Mouse (Mus musculus) c-Kit-positive CD71-negative TER-119-negative erythroid progenitor cells, embryonic 14.5 days (primary cell): ENCODE measurements around the gene Tgif2.
"Not testable (repeated sequence)": the region's sequence is repeated elsewhere in the genome, so short reads cannot be mapped to it uniquely, and the experiment has no call there.

Experiments
- DNase-seq: peaks from one replicate; pipeline ENCODE4 v3.0.0-alpha.2; 2013; ENCODE audit warnings: low read depth

The Tgif2 gene

GRCm38 (mm10) chr2:156874760-156875510, 35.1 kb downstream of the Tgif2 start:
- no peak for DNase-seq

DNA sequence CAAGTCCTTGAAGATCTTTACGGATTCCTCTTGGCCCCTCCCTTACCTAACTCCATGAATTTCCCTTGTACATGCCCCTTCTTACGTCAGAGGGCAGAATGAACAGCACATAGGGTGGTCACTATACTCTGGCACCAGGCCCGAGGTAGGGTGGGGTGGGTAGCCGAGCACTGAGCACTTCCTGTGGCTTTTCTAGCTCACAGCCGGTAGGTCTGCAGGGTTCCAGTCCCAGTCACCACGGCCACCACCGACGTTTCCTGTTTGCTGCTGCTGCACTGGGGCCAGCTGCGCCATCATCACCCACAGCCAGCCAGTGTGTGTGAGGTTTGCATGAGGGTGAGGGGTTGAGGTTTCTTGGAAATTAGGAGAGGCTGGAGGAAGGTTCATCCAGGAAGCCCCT, 37.9 kb downstream of the Tgif2 start:
- no peak for DNase-seq

- no peak for DNase-seq
Measured at GRCm38 (mm10) chr2:156879541-156879940, 39.7 kb downstream of the Tgif2 start.

GRCm38 (mm10) chr2:156882431-156883001, 42.7 kb downstream of the Tgif2 start:
- DNase-seq = no peak

DNA sequence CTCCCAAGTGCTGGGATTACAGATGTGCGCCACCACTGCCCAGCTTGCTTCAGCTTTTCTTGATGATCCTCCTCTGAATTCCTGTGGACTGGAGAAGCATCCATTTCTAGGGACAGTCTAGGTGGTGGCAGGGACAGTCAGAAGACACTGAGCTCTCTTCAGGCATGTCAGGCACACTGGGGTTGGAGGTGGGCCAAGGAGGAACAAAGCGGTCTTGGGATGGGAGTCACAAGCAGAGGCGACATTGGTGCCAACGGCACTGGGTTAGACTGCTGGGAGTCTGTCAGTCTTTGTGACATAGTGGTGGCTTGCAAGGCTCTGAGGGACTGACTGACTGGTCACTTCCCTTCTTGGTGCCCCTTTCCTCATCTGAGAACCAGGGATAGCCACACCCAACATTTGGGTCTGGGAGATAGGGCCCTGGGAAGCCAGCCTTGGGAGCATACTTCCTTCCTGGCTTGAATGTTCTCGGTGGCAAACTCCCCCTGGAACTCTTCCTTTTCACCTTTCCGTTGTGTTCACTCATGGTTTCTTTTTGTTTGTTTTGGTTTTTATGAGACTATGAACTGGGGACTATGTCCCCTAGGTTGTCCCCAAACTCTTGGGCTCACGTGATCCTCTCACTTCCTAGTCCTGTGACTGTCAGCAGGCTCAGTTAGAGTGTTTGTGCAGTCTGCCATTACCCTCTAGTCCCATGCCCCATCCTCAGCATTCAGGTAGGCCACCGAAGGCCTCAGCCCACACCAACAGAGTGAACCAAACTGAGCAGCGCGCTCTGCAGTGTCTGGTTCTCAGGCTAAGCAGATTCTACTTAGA, 44.8 kb downstream of the Tgif2 start:
- no peak for DNase-seq

DNA sequence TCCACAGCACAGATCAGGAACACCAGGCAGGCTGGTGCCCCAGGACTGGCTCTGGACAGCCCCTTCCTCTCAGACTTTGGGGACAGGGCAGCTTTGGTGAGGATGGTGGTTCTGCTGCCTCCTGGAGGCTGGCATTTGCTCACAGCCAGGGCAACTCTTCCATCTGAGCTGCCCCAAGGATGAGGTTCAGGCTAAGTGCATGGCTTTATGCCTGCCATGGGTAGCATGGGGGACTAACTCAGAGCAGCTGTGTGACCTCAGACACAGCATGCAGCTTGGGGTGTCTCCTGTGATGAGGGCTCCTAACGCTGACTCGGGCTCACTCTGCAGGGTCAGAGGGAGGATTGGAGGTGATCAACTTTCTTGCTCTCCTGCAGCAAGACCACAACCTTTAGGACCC, 45.9 kb downstream of the Tgif2 start:
- DNase-seq = not testable (repeated sequence)

GRCm38 (mm10) chr2:156886084-156886631, 46.4 kb downstream of the Tgif2 start:
- no peak for DNase-seq

DNA sequence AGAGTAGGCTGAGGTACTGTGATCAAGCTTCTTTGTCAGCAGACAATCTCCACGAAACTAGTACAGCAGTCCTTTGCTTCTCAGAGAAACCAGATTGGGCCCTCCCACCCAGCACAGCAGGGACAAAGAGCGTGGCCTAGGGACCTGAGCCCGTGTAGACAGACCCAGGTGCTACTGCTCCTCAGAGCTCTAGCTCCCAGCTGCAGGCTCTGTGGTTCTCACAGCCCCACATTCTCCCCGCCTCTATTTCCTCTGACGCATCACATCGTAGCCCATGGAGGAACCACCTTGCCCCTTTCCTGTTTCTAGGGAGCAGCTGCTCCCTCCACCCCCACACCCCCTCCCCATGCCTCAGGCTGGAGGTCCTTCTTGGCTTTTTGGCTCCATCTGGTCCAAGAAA, 47.2 kb downstream of the Tgif2 start, which contains the start of gene Sla2:
Sla2 (minus strand) TSS at position 176 of the 400 bp plus-strand sequence.
- DNase-seq = peak; percentile 54

- no peak for DNase-seq
Measured at GRCm38 (mm10) chr2:156888490-156888889, 48.7 kb downstream of the Tgif2 start.

DNA sequence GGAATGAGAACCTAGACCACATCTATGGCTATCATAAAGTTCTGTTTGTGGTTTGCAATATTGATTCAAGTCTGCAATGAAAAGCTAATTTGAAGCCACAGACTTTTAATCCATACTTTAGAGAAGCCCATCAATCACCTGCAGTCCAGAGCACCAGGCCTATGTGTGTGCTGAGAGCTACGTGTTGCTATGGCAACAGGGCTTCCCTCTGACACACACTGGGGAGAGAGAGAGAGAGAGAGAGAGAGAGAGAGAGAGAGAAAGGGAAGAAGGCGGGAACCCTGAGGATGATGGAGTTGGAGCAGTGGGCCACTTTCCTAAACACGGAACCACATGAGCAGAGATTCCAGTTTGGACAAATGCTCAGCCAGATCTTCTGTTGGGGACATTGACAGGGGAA, 52.4 kb downstream of the Tgif2 start:
- no peak for DNase-seq

- DNase-seq = no peak
Measured at GRCm38 (mm10) chr2:156892821-156893220, 53.0 kb downstream of the Tgif2 start.

DNA sequence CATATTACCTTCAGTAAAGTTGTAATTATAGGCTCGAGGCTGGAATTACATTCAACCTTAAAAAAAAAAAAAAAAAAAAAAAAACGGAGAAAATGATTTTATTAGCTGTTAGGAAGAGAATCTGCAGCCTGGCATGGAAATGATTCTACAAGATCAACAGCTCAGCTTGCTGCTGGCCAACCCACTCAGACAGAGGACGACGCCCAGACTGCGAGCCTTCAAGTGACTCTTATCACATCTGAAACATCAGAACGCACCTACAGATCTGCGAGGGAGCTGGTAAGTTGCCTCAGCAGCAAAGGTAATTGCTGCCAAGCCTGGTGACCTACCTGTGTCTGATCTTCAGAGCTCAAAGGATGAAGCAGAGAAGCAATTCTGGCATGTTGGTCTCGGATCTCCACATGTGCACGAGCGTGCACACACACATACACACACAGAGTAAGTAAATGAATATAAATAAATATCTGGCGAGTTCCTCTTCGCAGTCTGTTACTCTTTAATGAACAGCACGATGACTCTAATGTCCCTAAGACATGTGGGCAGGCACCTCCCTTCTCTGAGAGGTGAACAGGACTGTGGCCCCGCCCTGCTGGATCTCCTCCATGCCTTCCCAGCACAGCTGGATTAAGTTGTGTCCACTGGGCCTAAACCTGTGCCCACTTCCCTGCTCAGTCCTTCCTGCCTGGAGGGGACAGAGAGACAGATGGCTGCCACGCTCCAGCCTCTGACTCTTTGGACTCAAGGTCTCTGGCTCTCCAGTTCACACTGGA, 54.9 kb downstream of the Tgif2 start:
- DNase-seq = no peak

- DNase-seq = no peak
Measured at GRCm38 (mm10) chr2:156896384-156896914, 56.6 kb downstream of the Tgif2 start.

GRCm38 (mm10) chr2:156897034-156897433, 57.2 kb downstream of the Tgif2 start:
- no peak for DNase-seq

- DNase-seq = no peak
Measured at GRCm38 (mm10) chr2:156898374-156898773, 58.6 kb downstream of the Tgif2 start.

GRCm38 (mm10) chr2:156899184-156899583, 59.4 kb downstream of the Tgif2 start:
- DNase-seq = no peak

DNA sequence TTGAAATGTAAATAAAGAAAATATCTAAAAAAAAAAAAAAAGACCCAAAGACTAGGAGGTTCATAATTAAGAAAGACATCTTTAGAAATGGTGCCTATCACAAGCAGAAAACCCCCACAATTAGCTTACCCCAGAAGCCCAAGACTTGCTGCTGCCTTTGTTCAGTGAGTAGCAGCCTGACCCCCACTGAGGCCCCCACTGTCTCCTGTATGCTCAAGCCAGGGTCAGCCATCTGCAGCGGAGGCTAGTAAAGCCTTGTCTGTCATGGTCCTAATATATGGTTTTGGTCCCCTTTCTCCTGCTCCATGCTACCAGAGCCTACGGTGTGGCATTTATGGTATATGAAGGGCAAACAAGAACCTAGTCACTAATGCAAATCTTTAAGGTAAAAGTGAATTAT, 61.5 kb downstream of the Tgif2 start:
- no peak for DNase-seq

DNA sequence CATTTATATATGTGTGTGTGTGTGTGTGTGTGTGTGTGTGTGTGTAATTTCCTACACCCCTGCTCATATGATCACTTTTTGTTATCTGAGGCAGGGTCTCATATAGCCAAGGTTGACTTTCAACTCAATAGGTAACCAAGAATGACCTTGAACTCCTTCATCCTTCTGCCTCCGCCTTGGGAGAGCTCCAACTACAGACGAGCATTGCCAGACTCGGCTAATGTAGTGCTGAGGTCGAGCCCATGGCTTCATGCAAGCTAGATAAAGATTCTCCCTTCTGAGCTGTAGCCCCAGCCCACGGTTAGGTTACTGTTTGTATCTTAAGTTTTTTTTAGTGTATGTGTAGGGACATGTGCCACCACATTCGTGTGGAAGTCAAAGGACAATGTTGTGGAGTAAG, 62.1 kb downstream of the Tgif2 start:
- no peak for DNase-seq

- not testable (repeated sequence) for DNase-seq
Measured at GRCm38 (mm10) chr2:156902411-156902810, 62.6 kb downstream of the Tgif2 start.

- DNase-seq = no peak
Measured at GRCm38 (mm10) chr2:156903367-156903766, 63.6 kb downstream of the Tgif2 start.
